Mouse (Mus musculus) cerebellum, postnatal 4 days (tissue): ENCODE measurements at regions not wholly inside any gene's neighbourhood (a gene's known extent, or its start where the extent isn't known, plus 50 kb on each side); places are given as distances from the start of the nearest gene placed in this dataset.

Source experiments
- DNase-seq, 2 experiments: peaks; one replicate each; pipeline ENCODE4 v3.0.0; 2022; ENCODE audit warnings: low spot score in 2 of 2, mixed read lengths in 1 of 2

GRCm38 (mm10) chr5:46488140-46488942 is 630.9 kb upstream of the Lcorl start:
- no peak for DNase-seq

GRCm38 (mm10) chr5:46486740-46487326 is 629.4 kb upstream of the Lcorl start:
- no peak for DNase-seq

GRCm38 (mm10) chr5:46456356-46456755 is 598.9 kb upstream of the Lcorl start:
- DNase-seq, result no peak

GRCm38 (mm10) chr5:46448274-46448673 is 590.9 kb upstream of the Lcorl start:
- DNase-seq, result peak in 1 of 2 experiments; percentile 30

GRCm38 (mm10) chr5:46445844-46446243 is 588.4 kb upstream of the Lcorl start:
- no peak for DNase-seq

- DNase-seq, result no peak
Observed at GRCm38 (mm10) chr5:46445122-46445521, 587.7 kb upstream of the Lcorl start.

- peak in 1 of 2 experiments; percentile 17 for DNase-seq
Observed at GRCm38 (mm10) chr5:46443805-46444340, 586.5 kb upstream of the Lcorl start.

GRCm38 (mm10) chr5:46442600-46443248 is 585.3 kb upstream of the Lcorl start:
- DNase-seq, result no peak

GRCm38 (mm10) chr5:46441716-46442115 is 584.3 kb upstream of the Lcorl start:
- DNase-seq, result no peak

GRCm38 (mm10) chr5:46431644-46432367 is 574.4 kb upstream of the Lcorl start:
- no peak for DNase-seq

- no peak for DNase-seq
Observed at GRCm38 (mm10) chr5:46422738-46423137, 565.3 kb upstream of the Lcorl start.

- DNase-seq, result peak in 1 of 2 experiments; percentile 7
Observed at GRCm38 (mm10) chr5:46406969-46407368, 549.6 kb upstream of the Lcorl start.

- peak in 1 of 2 experiments; percentile 2 for DNase-seq
Observed at GRCm38 (mm10) chr5:46406404-46406803, 549.0 kb upstream of the Lcorl start.

GRCm38 (mm10) chr5:46386591-46386990 is 529.2 kb upstream of the Lcorl start:
- DNase-seq, result no peak

- DNase-seq, result no peak
Observed at GRCm38 (mm10) chr5:46367328-46367727, 509.9 kb upstream of the Lcorl start.

GRCm38 (mm10) chr5:46363661-46364060 is 506.2 kb upstream of the Lcorl start:
- no peak for DNase-seq

GRCm38 (mm10) chr5:46361637-46362036 is 504.2 kb upstream of the Lcorl start:
- DNase-seq, result no peak

GRCm38 (mm10) chr5:46348448-46348847 is 491.0 kb upstream of the Lcorl start:
- DNase-seq, result no peak

- peak; percentile 72 to 85 for DNase-seq
Observed at GRCm38 (mm10) chr5:46347368-46348083, 490.1 kb upstream of the Lcorl start.

- no peak for DNase-seq
Observed at GRCm38 (mm10) chr5:46338461-46338860, 481.0 kb upstream of the Lcorl start.

- no peak for DNase-seq
Observed at GRCm38 (mm10) chr5:46330880-46331279, 473.5 kb upstream of the Lcorl start.
